Mouse (Mus musculus) adipose tissue, adult 10 weeks (tissue): ENCODE measurements around the gene Gm8914. TPM values are rescaled to one million over a fixed set of nuclear protein-coding genes. Genes with fewer than 3 reads are reported as not detected.

Experiments
- polyA plus RNA-seq: library from polyadenylated mRNA; stranded (reverse); fragments of 350-450 nt; fragmentation: Illumina TruSeq; extraction: RNeasy Lipid Tissue Mini Kit (QIAGEN cat#74804); gene quantifications from one replicate; pipeline ENCODE4 v1.2.3, GENCODE M21; 2014; ENCODE audit warnings: low read depth, low replicate concordance

Gene Gm8914
- not detected for polyA plus RNA-seq

DNA sequence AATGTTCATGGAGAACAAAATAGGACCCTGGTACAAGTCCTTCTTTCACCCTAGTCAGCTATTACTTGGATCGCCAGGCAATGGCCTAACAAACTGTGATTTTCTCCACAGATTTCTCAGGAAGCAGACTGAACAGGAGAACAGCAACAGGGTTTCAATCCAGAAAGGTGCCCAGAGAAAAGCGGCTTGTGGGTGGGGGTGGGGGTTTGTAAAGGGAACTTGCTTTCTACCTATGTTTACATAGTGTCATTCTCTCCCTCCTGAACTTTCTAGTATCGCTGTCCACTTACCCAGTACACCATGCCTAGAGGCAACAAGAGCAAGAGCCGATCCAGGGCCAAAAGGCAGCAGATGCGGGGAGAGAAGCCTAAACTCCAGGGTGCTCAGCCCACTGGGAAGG, at the start of gene Gm8914:
Gm8914 (plus strand) TSS at position 301 of the 400 bp plus-strand sequence.

Other genes starting within 250 kb of the Gm8914 start
- not detected for gene Mageb2, start 148.4 kb upstream of the Gm8914 start, polyA plus RNA-seq
- gene Gm5072, start 87.6 kb upstream of the Gm8914 start, polyA plus RNA-seq, result not detected
- 2.4 TPM for gene 1700084M14Rik, start 95.8 kb downstream of the Gm8914 start, polyA plus RNA-seq
- not detected for gene Gm14781, start 152.1 kb downstream of the Gm8914 start, polyA plus RNA-seq